Mouse (Mus musculus) heart, embryonic 10.5 days (tissue): Measurements from ENCODE around the gene Cacnb1. TPM values are rescaled to one million over a fixed set of nuclear protein-coding genes. Genes with fewer than 3 reads are reported as not detected.

Experiments used
- DNase-seq: peaks from one replicate; pipeline ENCODE4 v3.0.0-alpha.2; 2017; ENCODE audit warnings: low spot score
- H3K27ac ChIP-seq: fragments of 300-500 bp; sonication (generic); 2 replicates; pipeline ENCODE4 v1.5.1; 2016; ENCODE audit warnings: mild to moderate bottlenecking
- H3K27me3 ChIP-seq: fragments of 300-500 bp; sonication (generic); 2 replicates; pipeline ENCODE4 v1.6.1; 2016; ENCODE audit warnings: mild to moderate bottlenecking; ENCODE audit not compliant: poor library complexity, insufficient read depth, severe bottlenecking
- H3K36me3 ChIP-seq: fragments of 300-500 bp; sonication (generic); 2 replicates; pipeline ENCODE4 v1.6.1; 2016; ENCODE audit warnings: mild to moderate bottlenecking, moderate library complexity
- H3K4me1 ChIP-seq: fragments of 300-500 bp; sonication (generic); 2 replicates; pipeline ENCODE4 v1.6.1; 2016; ENCODE audit warnings: mild to moderate bottlenecking
- H3K4me3 ChIP-seq: fragments of 300-500 bp; sonication (generic); 2 replicates; pipeline ENCODE4 v1.5.1; 2016; ENCODE audit warnings: mild to moderate bottlenecking, moderate library complexity
- H3K9me3 ChIP-seq: fragments of 300-500 bp; sonication (generic); 2 replicates; pipeline ENCODE4 v1.6.1; 2016; ENCODE audit warnings: mild to moderate bottlenecking, moderate library complexity
- WGBS: fragments of 180-500 bp; shearing (Covaris S2); methylation state at CpG from one replicate; pipeline ENCODE4 v1.1.7; 2016; 5-methylcytosine and 5-hydroxymethylcytosine counted together
- polyA plus RNA-seq: library from polyadenylated mRNA; unstranded; fragments of >200 nt; fragmentation: Nextera tagmentation; extraction: Ambion mirVana; gene quantifications from 2 replicates; pipeline ENCODE4 v1.2.1, GENCODE M21; 2016

Gene Cacnb1
- polyA plus RNA-seq, 1 experiment from 2014 or later, result 5.3 TPM

DNA sequence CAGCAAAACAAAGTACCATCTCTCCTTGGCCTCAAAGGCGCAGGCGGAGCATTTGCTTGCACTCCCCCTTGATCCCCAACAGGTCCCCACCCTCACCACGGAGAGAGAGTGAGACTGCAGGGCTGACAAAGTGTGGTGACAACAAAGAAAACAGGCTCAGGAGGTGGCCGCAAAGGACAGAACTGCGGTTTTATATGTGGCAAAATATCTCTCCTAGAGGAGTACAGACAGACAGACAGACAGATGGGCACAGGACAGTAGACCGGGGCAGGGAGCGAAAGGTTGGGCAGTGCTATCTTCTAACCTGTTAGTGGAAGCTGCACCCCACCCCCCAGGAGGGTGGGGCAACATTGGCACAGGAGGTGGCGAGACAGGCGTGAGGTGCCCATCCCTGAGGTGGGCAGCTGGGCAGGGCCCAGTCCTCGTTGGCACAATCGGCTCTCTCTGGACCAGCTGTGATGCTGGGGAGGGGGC is 21.4 kb downstream of the Cacnb1 start:
- peaks cover 5% of the 10 kb centered on the region; the same call in 1 of the 2 replicates for H3K36me3 ChIP-seq
- peaks cover 42% of the 10 kb centered on the region for H3K4me1 ChIP-seq
- H3K27ac ChIP-seq, result no peak overlapping the region
- peaks cover 96% of the 10 kb centered on the region for H3K27me3 ChIP-seq
- H3K9me3 ChIP-seq, result no peaks in the 10 kb centered on the region
- DNase-seq, result no peak
- 33% methylated on average over 11 of the region's 11 CpGs for WGBS
- H3K4me3 ChIP-seq, result no peak overlapping the region

DNA sequence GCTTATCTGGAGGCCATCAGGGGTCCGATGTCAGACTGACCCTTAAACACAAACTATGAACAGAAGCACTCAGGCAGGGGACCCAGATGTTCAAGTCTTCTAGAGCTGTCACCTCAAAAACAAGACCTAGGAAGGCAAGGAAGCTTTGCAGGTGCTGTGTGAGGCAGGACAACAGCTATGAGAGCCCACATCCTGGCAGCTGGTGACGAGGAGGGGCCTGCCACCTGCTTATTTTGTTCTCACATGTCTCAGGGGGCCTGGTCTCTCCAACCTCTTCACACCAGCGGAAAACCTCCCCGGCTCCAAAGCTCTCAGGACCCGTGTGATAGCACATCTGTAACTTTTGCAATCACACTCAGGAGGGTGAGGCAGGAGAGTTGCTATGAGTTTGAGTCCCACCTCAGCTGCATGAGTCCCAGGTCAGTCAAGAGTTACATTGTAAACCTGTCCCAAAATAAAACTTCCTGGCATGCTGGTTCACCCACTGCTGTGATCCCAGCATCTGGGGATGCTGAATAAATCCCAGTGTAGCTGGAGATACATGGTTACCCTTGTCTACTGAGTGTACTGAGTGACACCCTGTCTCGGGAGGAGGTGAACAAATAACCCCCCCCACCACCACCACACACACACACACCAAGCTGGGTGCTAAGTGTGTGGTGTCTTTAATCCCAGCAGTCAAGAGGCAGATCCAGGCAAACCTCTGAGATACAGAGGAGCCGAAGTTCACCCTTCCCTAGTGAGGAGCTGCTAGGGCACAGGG is 22.3 kb downstream of the Cacnb1 start:
- peaks cover 5% of the 10 kb centered on the region; the same call in 1 of the 2 replicates for H3K36me3 ChIP-seq
- H3K27me3 ChIP-seq, result peaks cover 95% of the 10 kb centered on the region
- DNase-seq, result no peak
- no peaks in the 10 kb centered on the region for H3K9me3 ChIP-seq
- no peak overlapping the region for H3K27ac ChIP-seq
- 20% methylated on average over 7 of the region's 7 CpGs for WGBS
- H3K4me3 ChIP-seq, result no peak overlapping the region
- peaks cover 45% of the 10 kb centered on the region for H3K4me1 ChIP-seq

DNA sequence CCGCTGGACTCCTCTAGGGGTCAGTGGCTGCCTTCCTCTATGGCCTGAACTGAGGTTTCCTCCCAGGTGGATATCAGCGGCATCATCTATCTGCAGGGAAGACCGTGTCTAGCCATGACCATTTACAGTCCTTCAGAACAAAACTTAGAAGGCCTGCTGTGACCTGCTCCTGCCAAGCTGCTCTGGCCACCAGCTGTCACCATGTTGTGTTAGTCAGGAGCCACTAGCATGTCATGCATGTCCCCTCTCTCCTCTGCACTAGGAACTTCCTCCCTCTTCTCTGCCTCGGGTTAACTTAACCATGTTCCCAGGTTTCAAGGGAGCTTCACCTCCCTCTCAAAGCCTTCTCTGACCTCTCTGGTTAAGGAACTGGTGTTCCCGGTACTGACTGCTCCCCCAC is 23.1 kb downstream of the Cacnb1 start:
- Histone ChIP-seq H3K9me3 (no peaks in the 10 kb centered on the region), H3K27me3 (peaks cover 94% of the 10 kb centered on the region), H3K27ac (no peak overlapping the region), H3K4me3 (no peak overlapping the region), H3K36me3 (peaks cover 5% of the 10 kb centered on the region; the same call in 1 of the 2 replicates), H3K4me1 (peaks cover 49% of the 10 kb centered on the region)
- 60% methylated on average over 5 of the region's 5 CpGs for WGBS
- no peak for DNase-seq

DNA sequence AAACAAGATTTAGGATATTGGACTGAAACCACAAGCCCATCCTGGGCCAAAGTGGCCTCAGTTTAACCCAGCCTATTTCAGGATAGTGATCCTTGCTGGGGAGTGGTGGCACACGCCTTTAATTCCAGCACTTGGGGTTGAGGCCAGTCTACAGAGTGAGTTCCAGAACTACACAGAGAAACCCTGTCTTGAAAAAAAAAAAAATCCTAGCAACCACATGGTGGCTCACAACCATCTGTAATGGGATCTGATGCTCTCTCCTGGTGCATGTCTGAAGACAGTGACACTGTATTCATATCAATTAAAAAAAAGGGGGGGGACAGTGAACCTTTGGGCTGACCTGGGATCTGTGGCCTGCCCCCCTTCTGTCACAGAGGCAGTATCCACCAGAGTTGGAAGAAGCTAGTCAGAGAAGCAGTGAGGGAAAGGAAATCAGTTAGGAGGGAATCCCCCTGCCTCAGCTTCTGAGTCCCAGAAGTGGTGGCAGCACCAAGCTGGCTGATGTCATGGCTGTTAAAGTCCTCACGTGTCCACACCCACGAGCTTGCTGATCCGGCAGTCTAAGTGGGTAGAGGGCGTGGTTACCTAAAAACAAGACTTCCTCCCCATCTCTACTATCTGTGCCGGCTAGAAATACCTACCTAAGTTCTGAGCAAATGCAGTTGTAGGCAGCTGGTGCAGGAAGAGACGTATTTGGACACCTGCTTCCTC is 23.8 kb downstream of the Cacnb1 start:
- WGBS, result 58% methylated on average over 7 of the region's 7 CpGs
- Histone ChIP-seq H3K27me3 (peaks cover 93% of the 10 kb centered on the region), H3K4me1 (peaks cover 52% of the 10 kb centered on the region), H3K27ac (no peak overlapping the region), H3K9me3 (no peaks in the 10 kb centered on the region), H3K36me3 (no peaks in the 10 kb centered on the region), H3K4me3 (no peak overlapping the region)
- DNase-seq, result no peak

DNA sequence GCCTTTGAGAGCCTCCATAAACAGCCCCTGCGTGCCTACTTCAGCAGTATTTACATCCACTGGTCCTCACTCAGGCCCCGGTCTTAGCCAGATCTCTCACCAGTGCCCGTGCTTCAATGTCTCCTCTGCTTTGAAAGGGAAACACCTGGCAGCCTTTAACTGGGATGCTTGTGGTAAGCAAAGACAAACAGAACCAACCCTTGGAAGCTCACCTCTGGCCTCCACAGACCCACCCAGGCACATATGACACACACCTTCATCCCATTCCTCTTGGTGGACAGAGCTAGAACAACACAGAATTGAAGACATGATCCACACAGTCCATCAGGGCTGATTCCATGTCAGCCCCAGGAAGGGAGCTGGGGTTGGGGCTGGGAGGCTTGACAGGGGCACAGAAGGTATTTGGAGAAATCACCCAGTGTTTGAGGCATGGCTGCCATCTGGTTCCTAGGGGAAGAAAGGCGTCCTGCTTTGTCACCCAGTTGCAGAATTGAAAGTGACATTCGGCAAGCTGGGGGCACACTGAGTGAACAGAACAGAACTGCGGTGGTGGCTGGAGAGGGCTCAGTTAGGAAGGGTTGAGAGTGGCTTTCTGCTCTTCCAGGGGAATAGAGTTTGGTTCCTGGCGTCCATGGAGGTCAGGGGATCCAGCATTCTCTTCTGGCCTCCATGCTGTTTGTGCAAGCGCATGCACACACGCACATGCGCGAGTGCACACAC is 24.6 kb downstream of the Cacnb1 start:
- Histone ChIP-seq H3K36me3 (no peaks in the 10 kb centered on the region), H3K9me3 (no peaks in the 10 kb centered on the region), H3K27me3 (peaks cover 84% of the 10 kb centered on the region), H3K4me1 (peaks cover 45% of the 10 kb centered on the region), H3K27ac (no peak overlapping the region), H3K4me3 (no peak overlapping the region)
- WGBS, result 74% methylated on average over 11 of the region's 11 CpGs
- DNase-seq, result no peak

DNA sequence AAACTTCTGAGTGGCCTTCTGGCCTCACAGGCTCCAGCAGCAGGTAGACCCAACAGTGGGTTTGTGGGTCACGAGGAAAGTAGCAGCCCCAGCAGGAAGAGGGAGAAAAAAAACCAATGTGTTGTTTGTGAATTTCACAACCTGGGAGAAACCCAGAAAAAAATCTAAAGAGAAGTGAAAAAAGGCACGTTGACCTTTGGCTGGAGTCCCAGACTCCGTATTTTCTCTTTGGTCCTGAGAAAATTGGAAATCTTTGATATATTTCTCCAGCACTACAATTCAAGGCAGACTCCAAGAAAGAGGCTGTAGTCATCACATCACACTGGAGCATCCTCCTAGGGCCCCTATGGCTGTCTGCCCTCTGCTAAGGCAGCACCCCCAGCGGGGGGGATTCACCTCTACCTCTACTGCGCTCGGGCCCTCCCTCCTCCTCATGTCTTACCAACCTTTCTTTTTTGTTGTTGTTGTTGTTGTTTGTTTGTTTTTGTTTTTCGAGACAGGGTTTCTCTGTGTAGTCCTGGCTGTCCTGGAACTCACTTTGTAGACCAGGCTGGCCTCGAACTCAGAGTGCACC is 25.4 kb downstream of the Cacnb1 start:
- 72% methylated on average over 8 of the region's 8 CpGs for WGBS
- no peaks in the 10 kb centered on the region for H3K36me3 ChIP-seq
- H3K27ac ChIP-seq, result no peak overlapping the region
- H3K4me3 ChIP-seq, result no peak overlapping the region
- DNase-seq, result no peak
- H3K9me3 ChIP-seq, result no peaks in the 10 kb centered on the region
- H3K27me3 ChIP-seq, result peaks cover 77% of the 10 kb centered on the region
- H3K4me1 ChIP-seq, result peaks cover 38% of the 10 kb centered on the region

DNA sequence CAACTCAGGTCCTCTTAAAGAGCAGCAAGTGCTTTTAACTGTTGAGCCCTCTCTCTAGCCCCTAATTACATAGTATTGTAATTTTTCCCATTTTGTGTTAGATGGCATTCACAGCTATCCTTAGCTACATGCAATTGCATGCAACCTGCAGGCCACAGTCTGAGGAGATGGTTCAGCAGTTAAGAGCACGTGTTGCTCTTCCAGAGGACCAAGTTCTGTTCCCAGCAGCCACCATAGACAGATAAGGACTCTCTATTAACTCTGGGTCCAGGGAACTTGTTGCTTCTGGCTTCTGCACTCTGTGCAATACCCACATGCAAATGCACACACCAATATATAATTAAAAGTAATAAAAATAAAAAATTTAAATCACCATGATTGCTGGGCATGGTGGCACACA is 26.1 kb downstream of the Cacnb1 start:
- no peaks in the 10 kb centered on the region for H3K9me3 ChIP-seq
- H3K27me3 ChIP-seq, result peaks cover 77% of the 10 kb centered on the region
- no peak for DNase-seq
- H3K36me3 ChIP-seq, result no peaks in the 10 kb centered on the region
- peaks cover 30% of the 10 kb centered on the region for H3K4me1 ChIP-seq
- no peak overlapping the region for H3K4me3 ChIP-seq
- 66% methylated on average over 1 of the region's 1 CpGs for WGBS
- H3K27ac ChIP-seq, result no peak overlapping the region

DNA sequence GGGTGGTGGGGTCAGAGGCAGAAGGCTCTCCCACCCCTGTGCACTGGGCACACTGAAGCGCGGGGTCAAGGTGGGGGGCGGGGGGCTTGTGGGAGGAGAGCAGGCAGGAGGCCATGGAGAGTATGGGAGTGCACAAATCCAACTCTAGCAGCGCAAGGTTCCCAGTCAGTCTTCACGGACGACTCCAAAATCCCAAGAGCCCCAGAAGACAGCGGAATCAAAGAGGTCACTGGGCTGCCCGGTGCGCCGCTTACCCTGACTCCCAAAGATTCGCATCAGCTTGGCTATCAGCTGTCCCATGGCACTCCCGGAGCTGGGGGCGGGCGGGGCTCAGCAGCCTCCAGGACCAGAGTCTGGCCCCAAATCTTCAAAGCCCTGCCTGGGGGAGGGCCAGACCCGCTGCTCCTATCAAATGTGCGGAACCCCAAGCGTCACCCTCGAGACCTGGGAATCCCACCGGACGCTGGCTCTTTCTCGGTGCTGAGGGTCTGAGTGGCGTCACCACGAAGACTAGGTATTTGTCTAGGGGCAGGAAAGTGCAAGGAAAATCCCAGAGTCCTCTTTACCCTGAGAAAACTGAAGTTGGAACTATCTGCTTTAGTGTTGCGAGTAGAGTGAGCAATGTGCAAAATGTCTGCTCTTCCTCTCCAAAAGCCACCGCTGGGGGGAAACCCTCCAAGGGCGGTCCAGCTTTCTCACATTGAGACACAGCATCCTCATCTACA is 27.1 kb downstream of the Cacnb1 start, which contains the start of gene Arl5c:
Gene Arl5c (minus strand): TSS at position 618 of the 725 bp plus-strand sequence.
- peaks cover 69% of the 10 kb centered on the region for H3K27me3 ChIP-seq
- peaks cover 26% of the 10 kb centered on the region for H3K4me1 ChIP-seq
- no peak for DNase-seq
- 1% methylated on average over 26 of the region's 26 CpGs for WGBS
- no peaks in the 10 kb centered on the region for H3K9me3 ChIP-seq
- H3K27ac ChIP-seq, result 0 out of 2 replicates have a peak within 1 kb of the TSS, but pooled peaks have one; percentile 52
- H3K4me3 ChIP-seq, result peak within 1 kb of the TSS; percentile 66
- H3K36me3 ChIP-seq, result no peaks in the 10 kb centered on the region

DNA sequence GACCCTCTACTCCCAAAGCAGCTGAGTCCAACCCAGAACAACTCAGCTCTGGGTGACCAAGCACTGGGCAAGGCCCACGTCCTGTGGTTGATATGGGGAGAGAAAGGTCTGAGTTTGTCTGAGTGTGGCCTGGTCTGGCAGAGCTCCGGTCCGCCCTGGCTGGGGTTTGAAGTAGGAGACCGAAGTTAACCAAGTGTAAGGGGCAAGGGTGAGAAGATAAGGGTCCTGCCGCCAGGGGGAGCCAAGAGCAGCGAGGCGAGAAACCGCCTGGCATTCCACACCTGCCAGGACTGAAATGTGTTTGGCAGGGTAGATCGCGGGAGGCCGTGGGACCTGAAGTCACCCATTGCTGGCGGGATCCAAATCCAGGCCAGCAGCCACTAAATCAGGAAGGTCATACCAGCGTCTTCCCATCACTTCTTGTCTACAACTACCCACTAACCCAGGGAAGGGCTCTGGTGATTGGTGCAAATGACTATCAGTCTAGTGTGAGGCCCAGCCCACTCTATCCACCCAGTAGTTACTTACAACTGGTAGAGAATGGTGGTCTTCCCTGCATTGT is 28.2 kb downstream of the Cacnb1 start:
- Histone ChIP-seq H3K4me3 (peak overlapping the region; percentile 66), H3K27ac (no peak overlapping the region), H3K9me3 (no peaks in the 10 kb centered on the region), H3K36me3 (no peaks in the 10 kb centered on the region), H3K4me1 (peaks cover 29% of the 10 kb centered on the region), H3K27me3 (peaks cover 66% of the 10 kb centered on the region)
- DNase-seq, result peak; percentile 87
- WGBS, result 2% methylated on average over 13 of the region's 13 CpGs

DNA sequence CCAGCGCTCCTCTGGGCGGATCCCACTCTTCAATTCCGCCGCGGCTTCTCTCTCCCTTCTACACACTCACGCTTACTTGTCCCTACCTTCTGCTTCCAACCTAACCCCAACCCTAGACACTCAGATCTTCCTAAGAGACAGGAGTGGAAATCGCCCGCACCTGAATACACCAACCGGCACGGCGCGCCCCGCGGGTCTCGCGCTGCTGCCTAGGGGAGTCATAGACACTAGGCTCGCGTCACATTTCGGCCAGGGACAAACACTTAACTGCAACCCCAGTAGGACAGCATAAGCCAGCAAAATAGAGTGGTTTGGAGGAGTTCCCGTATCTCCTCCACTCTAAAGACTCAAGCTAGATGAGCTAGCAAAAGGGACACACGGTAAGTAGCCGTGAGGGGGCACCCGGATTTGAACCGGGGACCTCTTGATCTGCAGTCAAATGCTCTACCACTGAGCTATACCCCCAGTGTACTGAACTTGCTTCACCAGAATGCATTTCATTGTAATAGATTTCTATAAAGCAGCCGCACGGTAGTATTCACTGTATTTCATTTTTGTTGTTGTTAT is 34.2 kb downstream of the Cacnb1 start:
- under 1% methylated on average over 26 of the region's 26 CpGs for WGBS
- Histone ChIP-seq H3K36me3 (no peaks in the 10 kb centered on the region), H3K9me3 (no peaks in the 10 kb centered on the region), H3K4me3 (peak overlapping the region; percentile 94), H3K27ac (peak overlapping the region; percentile 90), H3K27me3 (peaks cover 54% of the 10 kb centered on the region), H3K4me1 (peaks cover 33% of the 10 kb centered on the region)
- peak; percentile 95 for DNase-seq

DNA sequence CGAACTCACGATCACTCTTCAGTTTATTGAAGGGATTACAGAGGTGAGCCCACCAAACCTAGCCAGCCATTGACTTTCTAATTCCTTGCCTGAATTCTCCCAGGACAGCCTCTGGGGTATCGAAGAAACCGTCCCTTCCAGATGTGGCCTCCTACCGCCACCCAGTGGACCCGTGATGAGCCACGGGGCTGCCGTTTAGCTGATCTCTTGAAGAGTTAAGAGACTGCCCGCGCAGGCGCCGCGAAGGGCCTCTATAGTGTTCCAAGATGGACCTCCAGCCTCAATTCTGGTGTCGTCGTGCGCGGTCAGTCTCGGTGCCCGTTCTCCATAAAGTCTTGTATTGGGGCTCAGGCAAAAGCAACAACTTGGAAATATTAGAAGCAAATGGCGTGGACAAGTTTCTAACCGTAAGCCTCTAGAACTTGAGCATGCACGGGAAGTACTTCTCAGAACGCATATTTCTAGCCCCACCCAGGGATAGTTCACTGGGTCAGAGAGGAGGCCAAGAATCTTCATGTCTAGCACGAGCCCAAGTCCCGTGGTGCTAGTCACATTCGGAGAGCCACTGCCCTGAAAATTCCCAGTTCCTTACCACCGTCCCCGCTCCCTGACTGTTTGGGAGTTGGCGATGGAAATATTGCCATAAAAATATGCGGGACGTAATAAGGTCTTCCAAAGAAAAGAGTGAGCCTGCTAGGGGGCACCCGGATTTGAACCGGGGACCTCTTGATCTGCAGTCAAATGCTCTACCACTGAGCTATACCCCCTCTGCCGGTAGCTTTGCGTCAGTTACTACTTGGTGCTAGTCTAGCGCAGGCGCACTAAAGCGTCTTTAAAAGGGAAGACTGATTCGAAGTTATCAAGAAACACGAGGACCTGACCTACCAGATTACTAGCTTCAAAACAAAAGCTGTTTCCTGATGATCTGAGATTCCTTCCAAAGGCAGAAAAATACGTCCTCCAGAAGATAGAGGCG is 35.0 kb downstream of the Cacnb1 start:
- H3K4me3 ChIP-seq, result peak overlapping the region; percentile 94
- WGBS, result under 1% methylated on average over 42 of the region's 42 CpGs
- peak overlapping the region; percentile 90 for H3K27ac ChIP-seq
- peaks cover 62% of the 10 kb centered on the region for H3K27me3 ChIP-seq
- peaks cover 33% of the 10 kb centered on the region for H3K4me1 ChIP-seq
- DNase-seq, result peak; percentile 97
- no peaks in the 10 kb centered on the region for H3K36me3 ChIP-seq
- no peaks in the 10 kb centered on the region for H3K9me3 ChIP-seq
